Mouse (Mus musculus) thymus, postnatal 10 days (tissue): ENCODE data around the gene Ndufaf1.

Experiments
- DNase-seq, 2 experiments: peaks; one replicate each; pipeline ENCODE4 v3.0.0; 2021; ENCODE audit warnings: low spot score in 2 of 2

Gene Ndufaf1

DNA sequence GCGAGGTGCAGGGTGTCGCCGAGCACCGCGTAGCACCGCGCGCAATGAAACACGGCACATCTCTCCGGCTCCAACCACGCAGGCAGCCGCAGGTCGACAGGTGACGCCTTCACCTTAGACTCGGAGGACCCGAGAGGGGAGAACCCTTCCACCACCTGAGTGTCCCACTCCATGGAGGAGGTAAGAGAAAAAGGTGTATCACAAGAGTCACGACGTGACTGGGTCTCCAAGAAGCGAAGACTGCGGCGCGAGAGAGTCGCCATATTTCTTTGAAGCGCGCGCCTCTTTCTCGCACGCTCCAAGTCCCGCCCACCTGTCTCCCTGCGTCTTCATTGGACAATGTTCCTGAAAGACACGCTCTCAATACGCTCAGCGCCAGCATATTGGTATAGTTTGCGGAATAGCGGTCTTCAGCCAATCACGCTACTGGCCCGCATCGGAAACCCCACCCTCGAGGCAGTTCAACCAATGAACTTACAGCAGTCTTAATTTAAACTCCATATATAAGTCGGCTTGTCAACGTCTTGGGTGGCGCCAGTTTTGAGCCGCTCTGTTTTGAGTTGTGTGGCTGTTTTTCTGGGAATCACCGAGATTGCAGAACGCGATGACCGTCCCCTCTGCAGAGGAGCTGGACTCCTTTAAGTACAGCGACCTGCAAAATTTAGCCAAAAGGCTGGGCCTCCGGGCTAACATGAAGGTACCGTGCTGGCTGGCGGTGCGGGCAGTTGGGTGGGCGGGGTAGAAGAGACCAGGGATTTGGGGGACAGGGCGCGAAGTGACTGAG lies 44.2 kb downstream of the Ndufaf1 start, which contains the start of the genes Nusap1 and Oip5:
Gene Nusap1 (plus strand): TSS at position 100 of the 784 bp plus-strand sequence.
Gene Oip5 (minus strand): TSS at position 271 of the 784 bp plus-strand sequence.
- DNase-seq, result peak; percentile 90 to 93

DNA sequence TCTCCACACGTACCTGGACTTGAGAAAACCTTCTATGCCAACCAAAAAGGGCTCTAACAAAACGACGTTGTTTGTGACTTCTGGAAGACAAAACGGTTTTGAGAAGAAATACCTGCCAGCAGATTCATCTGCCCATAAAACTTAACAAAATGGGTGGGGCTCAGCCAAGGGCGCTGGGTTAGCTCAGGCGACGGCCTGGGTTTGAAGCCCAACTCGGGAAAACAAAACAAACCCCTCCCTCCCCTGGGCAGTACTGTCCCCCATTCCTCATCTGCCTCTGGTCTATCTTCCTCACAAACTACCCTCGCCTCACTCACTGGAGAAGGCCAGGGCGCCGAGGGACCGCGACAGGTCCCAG lies 44.8 kb downstream of the Ndufaf1 start:
- no peak for DNase-seq

DNA sequence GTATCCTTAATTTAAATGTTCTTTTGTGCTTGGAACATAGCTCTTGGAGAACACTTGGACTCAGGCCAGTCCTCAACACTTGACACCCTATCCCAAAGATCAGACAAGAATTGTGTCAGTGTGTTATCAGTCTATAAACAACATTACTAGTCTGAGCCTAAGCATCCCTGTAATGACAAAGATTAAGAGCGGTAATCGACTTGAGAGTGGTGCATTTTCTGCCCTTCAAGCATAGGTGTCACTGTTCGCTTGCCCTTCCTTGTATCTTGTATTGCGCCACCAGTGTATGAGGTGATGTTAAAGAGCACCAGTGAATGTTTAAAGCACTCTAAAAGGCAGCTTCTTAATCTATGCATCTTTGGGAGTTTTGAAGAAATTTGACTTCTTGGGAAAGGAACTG lies 55.6 kb downstream of the Ndufaf1 start:
- no peak for DNase-seq
